Mouse (Mus musculus) kidney, postnatal 10 days (tissue): ENCODE results near the gene Slc26a9.

Source experiments
- DNase-seq: peaks from one replicate; pipeline ENCODE4 v3.0.0; 2021; ENCODE audit warnings: mixed read lengths

The Slc26a9 gene

DNA sequence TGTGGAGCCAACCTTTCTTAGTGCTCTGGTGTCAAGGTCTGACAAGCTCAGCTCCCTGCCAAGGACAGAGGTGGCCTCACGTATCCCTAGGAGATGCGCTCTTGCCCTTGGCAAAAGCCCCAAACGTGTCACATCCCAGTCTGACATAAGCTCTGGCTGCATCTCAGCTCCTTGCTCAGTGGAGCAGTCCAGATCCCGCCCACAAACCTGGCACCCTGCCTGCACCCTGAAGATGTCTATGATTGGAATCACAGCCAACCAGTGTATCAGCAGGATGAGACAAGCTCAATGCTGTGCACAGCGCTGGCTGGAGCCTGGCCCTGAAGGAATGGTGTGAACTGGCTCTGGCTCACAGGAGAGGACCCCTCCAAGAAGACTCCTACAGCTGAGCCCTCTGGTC, 6.6 kb upstream of the Slc26a9 start:
- peak; percentile 91 for DNase-seq

DNA sequence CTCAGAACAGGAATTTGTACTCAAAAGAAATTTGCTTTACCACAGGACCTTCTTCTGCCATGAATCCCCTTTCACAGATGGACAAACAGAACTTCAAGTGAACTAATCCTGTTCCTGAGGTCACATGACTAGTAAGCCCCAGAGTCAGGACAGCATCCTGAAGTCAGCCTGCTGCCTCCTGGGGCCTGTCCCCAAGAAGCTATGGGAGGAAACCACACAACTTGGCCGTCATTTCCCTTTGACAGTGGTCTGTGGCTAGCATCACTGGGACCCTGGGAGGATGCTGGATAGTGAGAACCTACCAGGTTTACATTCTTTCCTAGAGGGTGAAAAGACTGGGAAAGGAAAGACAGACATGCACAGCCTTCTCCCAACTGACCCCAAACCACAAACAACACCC, 5.1 kb upstream of the Slc26a9 start:
- DNase-seq, result no peak

- DNase-seq, result peak; percentile 48
Observed at GRCm38 (mm10) chr1:131739481-131740160, 4.2 kb upstream of the Slc26a9 start.

DNA sequence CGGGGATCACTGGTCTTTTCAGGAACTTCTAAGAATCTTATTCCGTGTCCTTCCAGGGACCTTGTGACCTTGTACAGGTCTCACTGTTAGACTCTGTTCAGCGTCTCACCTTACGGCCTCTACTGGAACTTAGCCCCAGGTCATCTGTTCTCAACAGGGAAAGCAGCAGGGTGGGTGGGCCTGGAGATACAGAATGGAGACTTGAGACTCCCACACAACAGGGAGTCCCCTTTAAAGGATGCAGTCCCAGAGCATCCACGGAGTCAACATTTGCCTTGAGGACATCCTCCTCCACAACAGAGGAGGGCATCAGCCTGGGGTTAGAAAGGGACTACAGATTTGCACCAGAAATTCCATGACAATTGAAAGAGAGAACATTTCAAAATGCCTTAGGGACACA, 1.6 kb downstream of the Slc26a9 start:
- DNase-seq, result no peak

DNA sequence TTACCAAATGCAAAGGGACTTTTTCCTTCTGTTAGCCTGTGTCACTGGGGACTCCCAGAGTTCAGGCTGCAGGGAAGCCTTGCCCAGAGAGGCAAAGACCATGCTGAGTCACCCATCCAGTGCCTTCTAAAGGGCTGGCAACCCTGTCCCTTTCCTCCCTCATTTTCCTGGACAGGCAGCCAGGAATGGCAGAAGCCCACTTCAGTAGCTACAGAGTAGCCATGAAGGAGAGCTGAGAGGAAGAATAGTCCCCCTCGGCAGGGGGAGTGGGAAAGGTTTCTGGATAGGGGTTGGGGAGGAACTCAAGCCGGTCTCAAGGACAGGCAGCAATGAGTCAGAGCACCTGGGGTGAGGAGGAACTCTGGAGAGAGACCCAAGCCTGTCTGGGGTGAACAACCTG, 3.9 kb downstream of the Slc26a9 start:
- no peak for DNase-seq

DNA sequence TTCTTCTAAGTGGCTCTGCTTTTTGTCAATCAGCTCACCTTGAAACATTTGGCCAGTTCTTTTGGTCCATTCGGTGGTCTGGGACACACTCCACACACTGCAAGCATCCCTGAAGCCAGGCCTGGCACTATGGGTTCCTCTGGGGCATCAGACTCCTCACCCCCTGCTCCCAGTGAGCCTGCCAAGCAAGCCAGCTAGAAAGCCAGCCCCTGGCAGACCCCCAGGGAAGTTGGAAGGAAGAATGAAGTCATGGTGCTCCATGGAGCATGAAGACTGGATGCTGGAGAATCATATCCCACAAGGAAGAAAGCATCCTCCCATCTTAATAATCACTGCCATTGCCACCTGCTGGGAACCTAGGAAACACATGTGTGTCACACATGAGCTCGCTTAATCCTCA, 4.8 kb downstream of the Slc26a9 start:
- DNase-seq, result no peak

DNA sequence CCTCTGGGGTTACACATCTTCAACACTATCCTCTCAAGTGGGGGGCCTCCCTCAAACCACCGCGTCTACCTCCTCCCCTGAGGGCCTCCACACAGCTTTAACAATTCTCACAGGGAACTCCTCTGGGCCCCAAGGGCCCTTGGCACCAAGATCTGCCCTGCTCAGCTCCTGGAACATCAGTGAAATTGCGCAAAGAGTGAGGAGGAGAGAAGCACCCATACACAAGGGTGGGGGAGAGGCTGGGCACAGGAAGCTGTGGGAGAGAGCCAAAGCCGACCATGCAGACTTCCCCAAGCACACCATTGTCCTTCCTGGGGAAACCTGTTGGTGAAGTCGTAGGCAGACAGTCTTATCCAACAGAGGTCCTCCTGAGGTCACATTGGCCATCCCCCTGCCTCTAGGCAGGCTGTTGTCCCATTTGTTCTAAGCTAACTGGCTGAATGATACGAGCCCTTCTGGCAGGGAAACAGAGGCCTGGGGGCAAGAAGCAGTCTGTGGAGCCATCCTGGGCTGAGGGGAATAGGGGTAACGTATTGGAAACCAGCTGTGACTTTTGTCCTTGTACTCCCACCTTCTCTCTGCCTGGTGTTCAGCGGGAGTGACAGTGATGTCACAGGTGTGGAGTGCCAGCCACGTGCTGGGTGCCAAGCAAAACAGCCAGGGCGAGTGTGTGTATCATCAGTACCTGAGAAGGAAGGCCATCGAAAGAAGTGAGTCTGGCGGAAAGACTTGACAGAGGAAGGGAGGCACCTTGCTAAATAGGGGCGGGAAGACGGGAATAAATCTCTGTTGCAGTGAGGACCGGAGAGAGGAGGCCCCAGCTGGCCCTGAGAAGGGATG, 6.1 kb downstream of the Slc26a9 start:
- DNase-seq, result no peak

DNA sequence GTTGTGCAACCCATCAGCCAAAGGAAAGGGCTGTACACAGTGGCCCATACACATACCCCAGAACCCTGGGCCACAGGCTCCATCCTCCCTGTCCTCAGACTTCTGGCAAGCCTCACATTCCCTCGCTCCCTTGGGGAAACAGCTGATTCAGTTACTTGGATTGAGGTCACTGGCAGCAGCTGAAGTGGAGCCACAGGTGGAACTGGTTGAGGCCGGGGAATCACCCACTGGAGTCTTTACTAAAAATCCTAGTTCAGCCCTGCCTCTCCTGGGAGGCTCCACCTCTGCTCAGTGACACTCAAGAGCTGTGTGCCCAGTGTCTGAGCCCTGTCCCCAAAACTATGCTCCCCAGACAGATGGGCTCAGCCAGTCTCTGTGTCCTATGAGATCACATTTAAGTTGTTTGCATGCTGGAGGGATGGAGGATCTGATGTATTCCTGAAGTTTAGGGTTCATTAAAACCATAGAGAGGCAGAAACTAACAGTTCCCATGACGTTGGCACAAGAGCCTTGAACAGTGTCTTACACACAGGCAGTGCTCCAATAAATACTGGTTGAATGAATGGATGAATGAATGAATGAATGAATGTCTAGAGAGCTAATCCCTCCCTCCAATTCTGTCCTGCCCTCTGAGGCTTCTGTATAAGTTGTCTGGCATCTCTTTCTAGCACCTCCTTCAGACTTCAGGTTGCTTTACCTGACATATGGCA, 7.5 kb downstream of the Slc26a9 start:
- no peak for DNase-seq

DNA sequence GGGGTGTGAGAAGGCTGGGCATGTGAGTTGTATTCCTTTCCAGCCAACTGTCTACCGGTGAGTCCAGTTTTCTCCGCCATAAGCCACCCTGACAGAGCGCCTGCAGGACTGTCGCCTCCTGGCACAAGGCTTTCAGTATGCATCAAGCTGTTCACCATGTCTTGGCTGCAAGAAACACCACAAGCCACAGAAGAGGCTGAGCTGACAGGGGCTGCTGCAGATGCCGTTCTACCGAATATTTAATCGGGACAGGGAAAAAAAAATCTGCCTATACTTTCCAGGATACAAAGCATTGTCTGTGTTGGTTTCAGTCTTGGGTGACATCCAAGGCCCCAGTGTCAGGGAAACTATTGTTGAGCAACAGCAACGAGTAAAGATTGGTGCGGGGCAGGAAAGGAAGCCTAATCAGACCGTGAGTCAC, 8.1 kb downstream of the Slc26a9 start:
- peak; percentile 26 for DNase-seq

DNA sequence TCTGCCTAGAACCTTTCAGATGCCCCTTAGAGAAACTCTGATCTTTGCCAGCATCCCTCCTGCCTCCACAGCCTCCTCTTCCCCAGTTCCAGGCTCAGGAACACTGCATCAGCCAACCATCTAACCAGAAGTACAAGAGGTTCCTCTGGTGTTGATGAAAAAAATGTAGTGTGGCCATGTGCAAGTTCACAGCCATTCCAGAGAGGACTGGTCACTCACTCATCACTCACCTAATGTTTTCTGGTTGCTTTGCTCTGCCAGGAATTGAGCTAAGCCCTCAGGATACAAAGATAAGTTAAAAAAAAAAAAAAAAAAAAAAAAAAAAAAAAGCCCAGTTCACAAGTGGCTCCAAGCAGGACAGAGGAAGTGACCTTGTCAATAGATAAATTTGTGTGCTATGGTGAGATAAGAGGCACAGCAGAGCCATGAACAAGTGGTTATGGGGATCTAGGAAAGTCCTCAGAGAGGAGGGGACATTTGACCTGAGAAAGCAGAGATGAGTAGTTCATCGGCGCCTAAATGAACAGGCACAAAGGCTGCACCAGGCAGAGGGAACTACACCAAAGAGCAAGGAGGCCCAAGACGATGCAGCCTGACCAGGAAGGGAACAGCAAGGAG, 10.5 kb downstream of the Slc26a9 start:
- no peak for DNase-seq

GRCm38 (mm10) chr1:131754916-131755315, 11.1 kb downstream of the Slc26a9 start:
- DNase-seq, result peak; percentile 45

DNA sequence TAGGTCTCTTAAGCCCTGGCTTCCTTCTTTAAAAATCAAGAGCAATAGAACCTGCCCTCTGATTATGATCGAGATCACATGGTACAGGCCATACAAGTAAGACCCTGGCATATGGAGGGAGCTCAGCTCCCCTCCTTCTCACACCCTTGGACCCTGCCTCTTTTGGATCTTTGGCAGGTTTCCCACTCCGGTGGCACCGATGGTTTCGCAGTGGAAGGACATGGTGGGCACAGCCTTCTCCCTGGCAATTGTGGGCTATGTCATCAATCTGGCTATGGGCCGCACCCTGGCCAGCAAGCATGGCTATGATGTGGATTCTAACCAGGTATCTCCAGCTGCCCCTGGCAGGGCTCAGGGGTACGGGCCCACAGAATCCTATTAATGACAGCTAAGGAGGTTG, 13.4 kb downstream of the Slc26a9 start:
- no peak for DNase-seq

GRCm38 (mm10) chr1:131758796-131759195, 15.0 kb downstream of the Slc26a9 start:
- DNase-seq, result no peak

GRCm38 (mm10) chr1:131759667-131760427, 16.0 kb downstream of the Slc26a9 start:
- peak; percentile 3 for DNase-seq

- peak; percentile 4 for DNase-seq
Observed at GRCm38 (mm10) chr1:131760428-131760820, 16.6 kb downstream of the Slc26a9 start.

GRCm38 (mm10) chr1:131761079-131761831, 17.4 kb downstream of the Slc26a9 start:
- DNase-seq, result peak; percentile 1

DNA sequence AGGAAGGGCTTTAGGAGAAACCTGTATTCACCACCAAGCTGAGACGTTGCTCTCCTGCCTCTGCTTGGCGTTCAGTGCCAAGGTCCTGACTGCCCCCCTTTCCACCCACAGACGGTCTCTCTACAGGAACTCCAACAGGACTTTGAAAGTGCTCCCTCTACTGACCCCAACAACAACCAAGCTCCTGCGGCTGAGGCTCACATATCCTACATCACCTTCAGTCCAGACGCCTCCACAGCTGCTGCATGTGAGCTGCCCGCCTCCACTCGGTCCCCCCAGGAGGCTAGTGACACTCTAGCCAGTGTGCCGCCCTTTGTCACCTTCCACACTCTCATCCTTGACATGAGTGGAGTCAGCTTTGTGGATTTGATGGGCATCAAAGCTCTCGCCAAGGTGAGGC, 19.9 kb downstream of the Slc26a9 start:
- DNase-seq, result no peak

DNA sequence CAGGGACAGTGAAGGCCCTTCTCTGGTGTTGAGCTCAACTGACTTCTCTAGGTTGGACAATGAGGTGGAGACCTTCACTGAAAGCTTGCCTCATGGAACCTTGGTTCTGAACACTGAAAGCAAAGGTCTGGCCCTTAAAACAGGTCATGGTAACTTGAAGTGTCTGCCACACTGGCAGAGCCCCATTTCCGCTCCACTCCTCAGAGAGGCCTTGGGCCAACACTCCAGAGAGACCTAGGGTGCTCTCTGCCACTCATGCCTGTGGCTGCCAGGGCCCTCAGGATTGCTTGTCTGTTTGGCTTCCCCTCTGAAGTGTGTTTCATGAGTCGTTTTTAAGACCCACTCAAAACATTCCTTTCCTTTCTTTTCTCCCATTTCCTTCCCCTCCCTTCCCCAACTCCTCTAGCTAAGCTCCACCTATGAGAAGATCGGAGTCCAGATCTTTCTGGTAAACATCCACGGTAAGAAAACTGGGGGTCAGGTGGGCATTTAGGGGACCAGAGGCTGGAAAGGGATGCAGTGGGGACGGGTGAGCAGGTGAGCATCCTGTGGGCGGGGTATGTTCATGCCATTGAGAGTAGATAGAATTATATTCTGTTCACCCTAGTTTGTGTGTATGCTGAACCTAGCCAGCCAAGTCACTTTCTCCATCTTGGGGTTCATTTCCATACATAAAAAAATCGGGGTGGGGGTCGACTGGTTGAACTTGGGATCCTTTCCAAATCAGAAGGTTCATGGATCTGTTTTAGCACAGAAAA, 20.9 kb downstream of the Slc26a9 start:
- DNase-seq, result no peak

GRCm38 (mm10) chr1:131765357-131766001, 21.7 kb downstream of the Slc26a9 start:
- DNase-seq, result peak; percentile 89

DNA sequence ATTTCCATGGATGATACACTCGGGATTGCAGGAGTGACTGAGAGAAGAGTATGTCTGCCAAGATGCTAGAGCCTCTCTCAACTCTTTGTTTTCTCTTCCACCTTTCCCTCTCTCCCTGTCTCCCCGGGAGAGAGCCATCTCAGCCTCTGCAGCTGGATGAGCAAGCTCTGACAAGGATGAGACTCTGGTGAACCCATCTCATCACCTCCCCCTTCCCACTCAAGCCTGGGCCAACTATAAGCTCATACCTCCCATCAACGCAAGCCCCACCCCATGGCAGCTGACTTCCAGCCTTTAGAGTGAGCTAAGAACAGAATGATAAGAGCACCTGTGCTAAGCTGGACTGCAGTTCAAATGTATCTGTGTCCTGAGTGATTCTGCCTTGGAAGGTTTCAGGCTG, 25.5 kb downstream of the Slc26a9 start:
- DNase-seq, result no peak
